Mouse (Mus musculus) heart, adult 2 months (tissue): ENCODE data around the gene Cblb.

Experiments
- CTCF ChIP-seq: fragments of 200-600 bp; IDR thresholded peaks from 2 replicates; pipeline ENCODE4 v1.8.1; 2022; ENCODE audit warnings: antibody characterized with exemption, mild to moderate bottlenecking, moderate library complexity
- EP300 ChIP-seq: fragments of 200-500 bp; IDR thresholded peaks from 2 replicates; pipeline ENCODE4 v1.6.1; 2011; ENCODE audit warnings: low read depth, low read length, control low read depth; ENCODE audit not compliant: insufficient read depth

GRCm38 (mm10) chr16:52038821-52039220, 7.8 kb downstream of the Cblb start:
- no peak for TF ChIP-seq CTCF
- TF ChIP-seq EP300 = no peak
